Mouse (Mus musculus) cerebellum, adult (tissue): ENCODE measurements around the gene Vmn1r212.
"Not testable (repeated sequence)": the region's sequence is repeated elsewhere in the genome, so short reads cannot be mapped to it uniquely, and the experiment has no call there.

Experiments
- ATAC-seq: cut with Nextera tagmentation; 2 replicates; pipeline ENCODE4 v1.9.2; 2017; ENCODE audit warnings: mild to moderate bottlenecking, moderate library complexity, mixed read lengths; ENCODE audit not compliant: insufficient number of reproducible peaks, low FRiP score, low TSS enrichment

Gene Vmn1r212

GRCm38 (mm10) chr13:22884105-22884504, at the start of gene Vmn1r212:
Vmn1r212 (minus strand) TSS chr13:22884205.
- no peak for ATAC-seq

GRCm38 (mm10) chr13:22879257-22879656, 4.7 kb downstream of the Vmn1r212 start:
- no peak for ATAC-seq

GRCm38 (mm10) chr13:22857461-22857860, 26.5 kb downstream of the Vmn1r212 start, which contains the start of gene Vmn1r211:
Vmn1r211 (minus strand) TSS chr13:22857561.
- ATAC-seq: no peak

- ATAC-seq: no peak
These were observed 29.2 kb downstream of the Vmn1r212 start for GRCm38 (mm10) chr13:22854760-22855159.

GRCm38 (mm10) chr13:22846798-22847197, 37.2 kb downstream of the Vmn1r212 start:
- ATAC-seq: no peak

GRCm38 (mm10) chr13:22844304-22844703, 39.7 kb downstream of the Vmn1r212 start:
- ATAC-seq: not testable (repeated sequence)
